Mouse (Mus musculus): ENCODE results near the gene Slc35b3.
A peak's percentile ranks its signal among the peaks of the same experiment; 100 is the strongest.

The Slc35b3 gene

GRCm38 (mm10) chr13:38960063-38961050, at the start of gene Slc35b3:
Slc35b3 (minus strand) TSS chr13:38960875.
- DNase-seq (ENCODE audit: low spot score in 2 of 2), result peak; percentile 54 to 78

- DNase-seq (ENCODE audit: low spot score in 2 of 2), result no peak
These were observed 49.6 kb upstream of the Slc35b3 start for GRCm38 (mm10) chr13:39010280-39010679.

GRCm38 (mm10) chr13:39003101-39003762, 42.6 kb upstream of the Slc35b3 start:
- no peak for DNase-seq (ENCODE audit: low spot score in 2 of 2)

- no peak for DNase-seq (ENCODE audit: low spot score in 2 of 2)
These were observed 41.7 kb upstream of the Slc35b3 start for GRCm38 (mm10) chr13:39002424-39002823.

GRCm38 (mm10) chr13:39001434-39001833, 40.8 kb upstream of the Slc35b3 start:
- no peak for DNase-seq (ENCODE audit: low spot score in 2 of 2)

GRCm38 (mm10) chr13:38998958-38999357, 38.3 kb upstream of the Slc35b3 start:
- no peak for DNase-seq (ENCODE audit: low spot score in 2 of 2)

GRCm38 (mm10) chr13:38992529-38992928, 31.9 kb upstream of the Slc35b3 start:
- DNase-seq (ENCODE audit: low spot score in 2 of 2), result peak; percentile 15 to 48

DNA sequence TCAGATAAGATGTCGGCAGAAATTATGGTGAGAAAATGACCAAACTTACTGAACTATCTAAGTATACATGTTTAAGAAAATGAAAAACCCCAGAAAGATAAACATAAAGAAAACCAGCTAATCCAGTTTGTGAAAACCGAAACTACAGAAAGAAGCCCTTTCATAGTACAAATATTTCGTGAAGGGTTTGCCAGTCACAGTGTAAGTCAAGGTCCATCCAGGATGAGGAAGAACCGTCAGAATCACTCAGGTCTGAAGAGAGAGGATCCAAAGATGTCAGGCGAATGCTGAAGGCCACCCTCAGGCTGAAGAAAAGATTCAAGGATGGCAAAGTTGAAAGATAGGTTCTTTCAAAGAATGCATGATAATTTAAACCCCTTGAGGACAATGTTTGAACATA, 23.1 kb upstream of the Slc35b3 start:
- DNase-seq (ENCODE audit: low spot score in 2 of 2), result no peak

GRCm38 (mm10) chr13:38980900-38981299, 20.2 kb upstream of the Slc35b3 start:
- DNase-seq (ENCODE audit: low spot score in 2 of 2), result no peak

DNA sequence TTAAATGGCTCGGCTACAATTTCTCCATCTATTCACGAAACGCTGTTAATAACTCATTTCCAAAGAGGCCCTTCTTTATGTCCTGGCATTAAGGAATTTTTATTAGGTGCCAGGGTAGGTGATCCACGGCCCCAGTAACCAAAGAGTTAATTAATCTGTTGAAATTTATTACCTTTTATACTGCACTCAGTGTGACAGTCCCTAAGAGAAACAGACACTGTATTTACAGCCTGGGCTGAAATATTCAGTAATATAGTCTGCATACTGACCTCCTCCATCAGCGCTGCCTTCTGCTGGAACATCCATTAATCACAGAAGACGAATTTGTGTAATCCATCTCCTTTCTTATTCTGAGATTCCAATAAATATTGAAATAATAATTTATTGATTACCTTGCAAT, 16.3 kb upstream of the Slc35b3 start:
- DNase-seq (ENCODE audit: low spot score in 2 of 2), result no peak

GRCm38 (mm10) chr13:38975853-38976252, 15.2 kb upstream of the Slc35b3 start:
- no peak for DNase-seq (ENCODE audit: low spot score in 2 of 2)

DNA sequence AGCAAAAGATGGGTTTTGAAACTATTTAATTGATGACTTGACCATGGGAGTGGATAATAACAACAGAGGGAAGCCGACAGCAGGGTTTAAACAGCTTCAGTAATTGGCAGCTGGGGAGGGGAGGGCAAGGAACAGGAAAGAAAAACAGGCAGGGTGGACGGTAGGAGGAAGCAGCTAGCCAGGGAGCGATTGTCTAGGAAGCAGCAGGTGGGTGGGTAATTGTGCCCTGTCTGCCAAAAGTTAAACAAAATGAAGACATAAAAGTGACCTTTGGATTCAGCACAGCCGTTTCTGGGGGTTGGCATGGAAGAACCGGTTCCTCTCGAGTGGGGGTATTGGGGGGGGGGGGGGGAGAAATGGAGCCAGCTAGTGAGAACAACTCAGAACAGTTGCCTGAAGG, 11.9 kb upstream of the Slc35b3 start:
- no peak for DNase-seq (ENCODE audit: low spot score in 2 of 2)

DNA sequence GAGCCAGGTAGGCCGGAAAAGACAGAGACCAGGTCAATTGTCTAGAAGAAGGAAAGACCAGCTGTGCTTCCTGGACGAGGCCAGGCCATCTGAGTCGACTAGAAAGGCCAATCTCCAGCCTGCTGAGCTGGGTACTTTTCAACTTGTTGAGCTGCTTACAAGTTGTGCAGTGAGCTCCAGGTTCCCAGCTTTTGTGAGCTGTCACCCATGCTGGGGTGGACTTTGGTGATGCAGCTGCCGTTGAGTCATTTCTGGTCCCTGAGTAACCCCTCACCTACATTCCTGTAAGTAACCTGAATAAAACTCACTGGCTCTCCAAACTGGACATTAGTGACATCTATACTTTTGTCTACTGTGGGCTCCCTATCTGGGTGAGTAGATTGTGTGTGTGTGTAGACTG, 10.4 kb upstream of the Slc35b3 start:
- DNase-seq (ENCODE audit: low spot score in 2 of 2), result no peak

DNA sequence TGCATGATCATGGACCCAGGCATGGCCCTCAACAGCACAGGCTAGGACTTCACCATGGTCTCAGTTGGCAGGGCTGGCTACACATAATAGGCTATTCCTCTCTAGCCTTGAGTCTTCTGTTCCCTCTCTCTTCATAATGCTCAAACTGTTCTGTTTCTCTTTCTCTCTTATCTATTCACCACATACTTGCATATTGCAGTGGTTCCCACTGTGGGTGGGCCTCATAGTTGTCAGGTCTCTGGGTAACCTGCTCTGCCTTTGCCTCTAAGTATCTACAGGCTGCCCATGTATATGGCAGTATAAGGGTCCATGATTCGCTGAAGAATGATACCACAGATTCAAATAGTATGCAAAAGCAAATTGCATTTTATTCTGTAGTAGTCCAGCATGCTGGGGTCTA, 6.8 kb upstream of the Slc35b3 start:
- no peak for DNase-seq (ENCODE audit: low spot score in 2 of 2)

GRCm38 (mm10) chr13:38966922-38967448, 6.3 kb upstream of the Slc35b3 start:
- DNase-seq (ENCODE audit: low spot score in 2 of 2), result no peak

GRCm38 (mm10) chr13:38962771-38963170, 2.1 kb upstream of the Slc35b3 start:
- DNase-seq (ENCODE audit: low spot score in 2 of 2), result no peak

DNA sequence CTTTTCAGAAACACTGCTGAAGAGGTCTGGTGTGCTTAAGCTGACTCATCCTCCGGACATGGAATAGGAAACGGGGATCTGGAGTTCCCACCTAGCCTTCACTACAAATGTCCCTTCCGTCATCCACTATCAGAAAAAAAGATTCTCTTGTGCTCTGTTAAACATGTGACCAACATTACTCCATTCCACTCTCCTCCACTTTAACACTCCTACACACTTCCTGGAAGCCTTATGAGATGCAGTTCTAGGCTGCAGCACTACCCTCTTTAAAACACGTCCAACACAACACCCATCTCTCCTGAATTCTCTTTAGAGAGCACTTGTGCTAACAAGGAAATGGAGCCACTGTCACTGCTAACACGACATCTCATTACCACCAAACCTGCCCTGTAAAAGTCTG, 2.6 kb downstream of the Slc35b3 start:
- no peak for DNase-seq (ENCODE audit: low spot score in 2 of 2)

- DNase-seq (ENCODE audit: low spot score in 2 of 2), result no peak
These were observed 14.2 kb downstream of the Slc35b3 start for GRCm38 (mm10) chr13:38946296-38947012.

GRCm38 (mm10) chr13:38945767-38946166, 14.9 kb downstream of the Slc35b3 start:
- no peak for DNase-seq (ENCODE audit: low spot score in 2 of 2)

DNA sequence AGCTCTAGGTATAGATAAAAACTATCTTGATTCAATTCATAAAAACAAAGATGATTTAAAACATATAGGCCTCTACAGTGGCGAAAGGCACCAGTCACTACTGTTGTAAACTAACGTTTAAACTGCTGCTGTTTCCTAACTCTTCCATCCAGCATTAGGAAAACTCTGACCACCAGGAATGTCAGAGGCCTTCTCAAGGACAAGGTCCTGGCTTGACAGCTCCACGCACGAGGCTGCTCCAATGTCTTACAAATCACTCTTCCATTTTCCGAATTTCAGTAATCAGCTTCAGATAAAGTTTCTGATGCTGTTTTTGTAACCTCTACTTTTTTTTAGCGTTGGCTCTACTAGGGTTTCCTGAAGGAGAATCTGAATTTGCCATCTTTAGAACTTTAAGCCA, 15.7 kb downstream of the Slc35b3 start:
- no peak for DNase-seq (ENCODE audit: low spot score in 2 of 2)

DNA sequence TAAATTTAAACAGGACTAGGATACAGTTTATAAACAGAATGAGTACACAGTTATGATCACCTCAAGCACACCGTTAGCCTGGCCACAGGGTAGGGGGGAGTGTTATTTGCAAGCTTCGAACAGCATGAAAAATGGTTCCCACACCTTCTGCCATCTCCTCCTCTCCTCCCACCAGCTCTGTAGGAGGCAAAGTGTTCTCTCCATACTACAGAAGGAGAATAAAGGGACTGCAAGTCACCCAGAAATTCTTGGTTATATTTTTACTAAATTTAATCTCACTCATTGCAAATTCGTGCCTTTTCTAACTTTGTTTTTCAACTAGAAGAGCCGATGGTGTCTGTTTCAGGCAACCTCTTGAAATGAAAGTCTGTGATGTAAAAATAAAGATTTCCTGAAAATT, 18.9 kb downstream of the Slc35b3 start:
- no peak for DNase-seq (ENCODE audit: low spot score in 2 of 2)

- DNase-seq (ENCODE audit: low spot score in 2 of 2), result no peak
These were observed 19.4 kb downstream of the Slc35b3 start for GRCm38 (mm10) chr13:38941280-38941679.

All from frontal cortex, postnatal 10 days (tissue).